Mouse (Mus musculus): Measurements from ENCODE around the gene Gm8797.
"Not testable (repeated sequence)": the region's sequence is repeated elsewhere in the genome, so short reads cannot be mapped to it uniquely, and the experiment has no call there.

Gm8797 gene

DNA sequence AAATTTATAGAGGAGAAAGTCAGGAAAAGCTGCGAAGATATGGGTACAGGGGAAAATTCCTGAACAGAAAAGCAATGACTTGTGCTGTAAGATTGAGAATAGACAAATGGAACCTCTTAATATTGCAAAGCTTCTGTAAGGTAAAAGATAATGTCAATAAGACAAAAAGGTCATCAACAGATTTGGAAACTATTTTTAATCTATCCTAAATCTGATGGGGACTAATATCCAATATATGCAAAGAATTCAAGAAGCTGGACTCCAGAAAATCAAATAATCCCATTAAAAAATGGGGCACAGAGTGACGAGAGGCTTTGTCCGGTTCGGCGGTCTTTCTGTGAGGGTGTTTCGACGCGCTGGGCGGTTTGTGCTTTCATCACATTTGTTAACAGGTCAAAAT, at the start of gene Gm8797:
Gene Gm8797 (plus strand): TSS at position 301 of the 400 bp plus-strand sequence.
- DNase-seq (ENCODE audit: low read depth, low spot score), result not testable (repeated sequence)

DNA sequence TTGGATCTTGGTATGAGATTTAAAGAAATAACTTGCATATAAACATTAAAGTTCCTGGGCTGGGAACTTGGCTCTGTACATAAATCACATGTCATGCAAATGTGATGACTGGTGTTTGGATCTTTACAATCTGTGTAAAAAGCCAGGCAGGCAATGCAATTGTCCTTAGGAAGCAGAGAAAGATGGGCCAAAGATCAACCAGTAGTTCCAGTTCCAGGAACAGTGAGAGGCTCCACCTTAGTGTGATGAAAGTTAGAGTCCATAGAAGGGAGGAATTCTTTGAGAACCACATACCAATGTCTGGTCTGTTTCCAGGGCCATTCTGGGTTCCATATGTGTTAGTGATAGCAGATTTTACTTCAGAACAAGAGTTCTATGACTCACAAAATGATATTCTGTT, 36.1 kb upstream of the Gm8797 start:
- no peak for DNase-seq (ENCODE audit: low read depth, low spot score)

DNA sequence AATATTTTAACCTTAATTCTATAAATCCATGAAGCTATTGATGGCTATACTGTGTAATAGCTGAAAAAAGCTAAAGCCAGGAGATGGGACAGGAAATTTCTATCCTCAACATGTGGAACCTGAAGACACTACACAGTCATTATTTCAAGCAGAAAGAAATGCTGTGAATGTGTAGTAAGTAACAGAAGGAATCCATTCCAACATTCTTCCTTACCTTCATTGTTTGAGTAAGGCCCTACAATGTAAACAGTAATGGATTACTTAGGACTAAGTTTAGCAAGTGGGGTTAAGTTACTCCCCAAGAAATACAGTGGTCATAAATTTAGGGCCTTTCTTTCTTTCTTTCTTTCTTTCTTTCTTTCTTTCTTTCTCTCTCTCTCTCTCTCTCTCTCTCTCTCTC, 17.7 kb upstream of the Gm8797 start:
- no peak for DNase-seq (ENCODE audit: low read depth, low spot score)

DNA sequence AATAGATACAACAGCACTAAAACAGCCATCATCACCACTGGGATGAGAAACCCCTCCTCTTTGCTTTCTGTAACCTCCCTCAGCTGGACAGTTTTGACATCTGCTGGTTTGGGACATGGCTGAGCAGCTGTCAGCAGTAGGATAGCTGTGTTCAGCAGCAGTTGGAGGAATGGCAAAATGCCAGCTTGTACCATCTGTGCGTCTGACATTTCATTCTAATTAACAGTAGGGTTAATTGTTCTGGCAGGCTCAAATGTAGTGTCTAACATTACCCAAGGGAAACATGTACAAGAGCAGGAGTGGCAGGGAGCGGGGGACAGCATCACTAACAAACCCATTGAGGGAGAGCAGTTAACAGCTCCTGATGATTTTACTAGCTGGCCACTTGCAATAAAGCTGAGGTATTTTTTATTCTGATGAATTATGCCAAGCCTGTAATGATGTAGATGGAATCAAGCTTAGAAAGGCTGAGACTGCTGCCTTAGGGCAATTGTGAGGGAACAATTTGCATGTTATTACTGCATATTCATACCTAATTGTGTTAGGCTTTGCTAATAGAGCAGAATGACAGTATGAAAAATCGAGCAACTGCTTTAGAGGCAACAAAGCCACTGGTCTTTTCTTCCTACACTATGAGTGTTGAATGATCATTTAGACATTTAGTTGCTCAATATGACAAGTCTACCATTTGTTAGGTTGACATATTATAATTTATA, 4.3 kb downstream of the Gm8797 start:
- no peak for DNase-seq (ENCODE audit: low read depth, low spot score)

DNA sequence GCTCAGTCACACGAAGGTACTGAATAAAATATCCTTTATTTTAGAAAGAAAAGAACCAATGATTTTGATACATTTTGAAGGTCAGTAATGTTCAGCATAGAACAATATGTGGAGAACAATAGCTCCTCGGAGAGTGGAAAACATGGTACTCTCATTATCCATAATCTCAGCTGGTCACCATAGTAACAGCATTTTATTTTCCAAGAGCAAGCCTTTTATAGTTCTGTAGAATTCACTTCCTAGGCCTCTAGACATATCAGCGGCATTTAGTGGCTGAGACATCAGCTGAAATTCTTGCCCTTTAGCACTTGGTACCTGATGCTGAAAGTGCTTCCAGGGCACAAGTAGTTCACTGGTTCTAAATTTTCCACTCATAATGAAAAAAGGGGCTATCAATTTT, 15.7 kb downstream of the Gm8797 start:
- DNase-seq (ENCODE audit: low read depth, low spot score), result no peak

DNA sequence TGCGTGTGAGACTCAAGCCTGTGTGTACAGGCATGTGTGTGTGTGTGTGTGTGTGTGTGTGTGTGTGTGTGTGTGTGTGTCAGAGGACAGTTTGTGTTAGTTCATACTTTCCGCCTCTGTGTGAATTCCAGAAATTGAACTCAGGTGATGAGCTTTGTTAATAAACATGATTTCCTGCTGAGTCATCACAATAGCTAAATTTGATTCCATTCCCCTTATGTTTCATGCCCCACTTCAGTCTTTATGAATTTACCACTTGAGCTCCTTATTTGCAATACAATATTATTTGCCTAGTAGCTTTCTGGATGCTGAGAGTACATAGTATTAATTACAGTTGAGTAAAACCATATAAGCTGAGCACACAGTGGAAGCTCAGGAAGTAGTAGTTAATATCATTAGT, 26.3 kb downstream of the Gm8797 start:
- no peak for DNase-seq (ENCODE audit: low read depth, low spot score)
